Mouse (Mus musculus): ENCODE measurements around the gene Sympk. TPM values are rescaled to one million over a fixed set of nuclear protein-coding genes. Genes with fewer than 3 reads are reported as not detected.

The Sympk gene
- polyA plus RNA-seq, 1 experiment from 2014 or later: 36.0 TPM

- Histone ChIP-seq H3K9ac (ENCODE audit: low read length) (peak overlapping the region; percentile 53), H3K36me3 (ENCODE audit: control insufficient read depth, insufficient read depth, low read length) (no peaks in the 10 kb centered on the region), H3K4me2 (ENCODE audit: low read depth, severe bottlenecking) (peak overlapping the region; percentile 68), H3K4me1 (ENCODE audit: control insufficient read depth, insufficient read depth, low read length) (peaks cover 7% of the 10 kb centered on the region; the same call in 1 of the 2 replicates), H3K27ac (replicated peaks; ENCODE audit: low read depth, low read length) (no peak overlapping the region), H3K27me3 (ENCODE audit: control insufficient read depth, insufficient read depth, low read length) (peaks cover 25% of the 10 kb centered on the region), H3K9me3 (ENCODE audit: control insufficient read depth, low read length) (no peaks in the 10 kb centered on the region), H3K4me3 (ENCODE audit: low read depth, low read length) (peak overlapping the region; percentile 41)
- ATAC-seq (ENCODE audit: insufficient number of reproducible peaks, low FRiP score, low TSS enrichment, low read depth): peak; percentile 7; the same call in 1 of the 2 replicates
- under 1% methylated on average over 59 of the region's 59 CpGs for WGBS
- DNase-seq (ENCODE audit: low spot score): peak; percentile 54
Observed at GRCm38 (mm10) chr7:18991660-18992293, 32.4 kb upstream of the Sympk start.

- DNase-seq (ENCODE audit: low spot score) (peak; percentile 47), ATAC-seq (ENCODE audit: insufficient number of reproducible peaks, low FRiP score, low TSS enrichment, low read depth) (no peak)
- Histone ChIP-seq H3K27me3 (ENCODE audit: control insufficient read depth, insufficient read depth, low read length) (peaks cover 25% of the 10 kb centered on the region), H3K4me3 (ENCODE audit: low read depth, low read length) (peak overlapping the region; percentile 41), H3K4me1 (ENCODE audit: control insufficient read depth, insufficient read depth, low read length) (peaks cover 7% of the 10 kb centered on the region; the same call in 1 of the 2 replicates), H3K27ac (replicated peaks; ENCODE audit: low read depth, low read length) (no peak overlapping the region), H3K4me2 (ENCODE audit: low read depth, severe bottlenecking) (peak overlapping the region; percentile 68), H3K9me3 (ENCODE audit: control insufficient read depth, low read length) (no peaks in the 10 kb centered on the region), H3K36me3 (ENCODE audit: control insufficient read depth, insufficient read depth, low read length) (no peaks in the 10 kb centered on the region), H3K9ac (ENCODE audit: low read length) (peak overlapping the region; percentile 53)
- WGBS: 4% methylated on average over 31 of the region's 31 CpGs
Observed at GRCm38 (mm10) chr7:18992294-18992675, 31.9 kb upstream of the Sympk start.

DNA sequence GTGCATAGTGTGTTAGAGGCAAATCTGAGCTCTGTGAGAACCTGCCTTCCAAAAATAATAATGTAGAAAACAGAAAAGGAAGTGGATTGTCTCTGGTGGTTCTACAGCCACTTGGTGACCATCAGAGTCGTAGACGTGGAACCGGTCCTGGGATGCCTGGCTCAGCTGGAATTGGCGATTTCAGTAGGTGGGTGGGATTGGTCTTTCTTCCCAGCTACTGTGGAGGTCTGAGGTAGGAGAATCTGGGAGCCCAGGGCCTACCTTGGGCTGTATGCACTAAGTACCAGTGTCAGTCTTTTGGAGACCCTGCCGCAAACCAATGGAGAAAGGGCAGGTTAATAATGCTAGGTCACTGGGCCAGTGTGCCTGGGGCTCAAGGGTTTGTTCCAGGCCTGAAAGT is 31.1 kb upstream of the Sympk start:
- Histone ChIP-seq H3K4me3 (ENCODE audit: low read depth, low read length) (no peak overlapping the region), H3K36me3 (ENCODE audit: control insufficient read depth, insufficient read depth, low read length) (peaks cover 3% of the 10 kb centered on the region; the same call in 1 of the 2 replicates), H3K27ac (replicated peaks; ENCODE audit: low read depth, low read length) (no peak overlapping the region), H3K4me2 (ENCODE audit: low read depth, severe bottlenecking) (peak overlapping the region; percentile 68; the same call in 1 of the 2 replicates), H3K9me3 (ENCODE audit: control insufficient read depth, low read length) (no peaks in the 10 kb centered on the region), H3K9ac (ENCODE audit: low read length) (no peak overlapping the region), H3K27me3 (ENCODE audit: control insufficient read depth, insufficient read depth, low read length) (peaks cover 25% of the 10 kb centered on the region), H3K4me1 (ENCODE audit: control insufficient read depth, insufficient read depth, low read length) (peaks cover 7% of the 10 kb centered on the region; the same call in 1 of the 2 replicates)
- DNase-seq (ENCODE audit: low spot score) (no peak), ATAC-seq (ENCODE audit: insufficient number of reproducible peaks, low FRiP score, low TSS enrichment, low read depth) (no peak)
- 84% methylated on average over 5 of the region's 5 CpGs for WGBS

DNA sequence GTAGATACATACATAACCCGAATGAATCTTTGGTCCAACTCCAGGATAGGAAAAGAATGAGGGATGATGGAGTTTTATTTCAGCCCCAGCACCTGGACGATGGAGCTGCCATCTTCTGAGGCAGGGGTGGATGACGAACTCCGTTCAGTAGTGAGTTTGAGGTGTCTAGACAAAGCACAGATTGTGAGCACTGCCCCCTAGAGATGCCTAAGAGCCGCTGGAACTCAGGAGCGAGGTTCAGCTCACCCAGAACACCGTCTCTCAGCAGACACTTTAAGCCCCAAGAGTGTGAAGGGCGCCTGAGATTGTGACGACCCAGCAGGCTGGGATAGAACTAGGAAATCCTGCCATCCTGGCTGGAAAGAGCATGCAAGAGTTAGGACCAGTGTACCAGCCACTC is 25.3 kb upstream of the Sympk start:
- Histone ChIP-seq H3K4me2 (ENCODE audit: low read depth, severe bottlenecking) (no peak overlapping the region), H3K27ac (replicated peaks; ENCODE audit: low read depth, low read length) (no peak overlapping the region), H3K4me1 (ENCODE audit: control insufficient read depth, insufficient read depth, low read length) (0 out of 2 replicates have a peak, but pooled peaks cover 3% of the 10 kb centered on the region), H3K9ac (ENCODE audit: low read length) (no peak overlapping the region; the same call in 1 of the 2 replicates), H3K36me3 (ENCODE audit: control insufficient read depth, insufficient read depth, low read length) (peaks cover 3% of the 10 kb centered on the region; the same call in 1 of the 2 replicates), H3K27me3 (ENCODE audit: control insufficient read depth, insufficient read depth, low read length) (peaks cover under 1% of the 10 kb centered on the region; the same call in 1 of the 2 replicates), H3K9me3 (ENCODE audit: control insufficient read depth, low read length) (no peaks in the 10 kb centered on the region), H3K4me3 (ENCODE audit: low read depth, low read length) (no peak overlapping the region)
- no peak for ATAC-seq (ENCODE audit: insufficient number of reproducible peaks, low FRiP score, low TSS enrichment, low read depth)
- 56% methylated on average over 9 of the region's 9 CpGs for WGBS
- DNase-seq (ENCODE audit: low spot score): no peak

DNA sequence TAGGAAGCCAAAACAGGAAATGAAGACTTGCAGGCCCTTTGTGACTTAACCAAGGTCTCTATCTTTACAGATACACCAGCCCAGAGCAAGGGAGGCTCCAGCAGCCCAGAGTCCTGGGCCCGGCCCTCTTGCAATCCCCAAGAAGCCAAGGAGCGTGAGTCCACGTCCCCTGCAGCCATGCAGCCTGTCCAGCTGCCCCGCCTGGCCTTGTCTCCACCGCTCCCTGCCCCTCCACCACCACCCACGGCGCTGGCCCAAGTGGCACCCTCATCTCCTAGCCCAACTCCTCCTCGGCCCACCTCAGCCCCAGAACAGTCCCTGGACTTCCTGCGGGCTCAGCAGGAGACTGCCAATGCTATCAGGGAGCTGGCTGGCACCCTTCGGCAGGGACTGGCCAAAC is 23.8 kb upstream of the Sympk start:
- Histone ChIP-seq H3K9ac (ENCODE audit: low read length) (peak overlapping the region; percentile 43; the same call in 1 of the 2 replicates), H3K9me3 (ENCODE audit: control insufficient read depth, low read length) (no peaks in the 10 kb centered on the region), H3K36me3 (ENCODE audit: control insufficient read depth, insufficient read depth, low read length) (peaks cover 9% of the 10 kb centered on the region), H3K4me2 (ENCODE audit: low read depth, severe bottlenecking) (peak overlapping the region; percentile 39), H3K4me1 (ENCODE audit: control insufficient read depth, insufficient read depth, low read length) (peaks cover 12% of the 10 kb centered on the region), H3K27ac (replicated peaks; ENCODE audit: low read depth, low read length) (no peak overlapping the region), H3K27me3 (ENCODE audit: control insufficient read depth, insufficient read depth, low read length) (no peaks in the 10 kb centered on the region), H3K4me3 (ENCODE audit: low read depth, low read length) (peak overlapping the region; percentile 20)
- DNase-seq (ENCODE audit: low spot score) (no peak), ATAC-seq (ENCODE audit: insufficient number of reproducible peaks, low FRiP score, low TSS enrichment, low read depth) (no peak)
- WGBS: 41% methylated on average over 10 of the region's 10 CpGs

DNA sequence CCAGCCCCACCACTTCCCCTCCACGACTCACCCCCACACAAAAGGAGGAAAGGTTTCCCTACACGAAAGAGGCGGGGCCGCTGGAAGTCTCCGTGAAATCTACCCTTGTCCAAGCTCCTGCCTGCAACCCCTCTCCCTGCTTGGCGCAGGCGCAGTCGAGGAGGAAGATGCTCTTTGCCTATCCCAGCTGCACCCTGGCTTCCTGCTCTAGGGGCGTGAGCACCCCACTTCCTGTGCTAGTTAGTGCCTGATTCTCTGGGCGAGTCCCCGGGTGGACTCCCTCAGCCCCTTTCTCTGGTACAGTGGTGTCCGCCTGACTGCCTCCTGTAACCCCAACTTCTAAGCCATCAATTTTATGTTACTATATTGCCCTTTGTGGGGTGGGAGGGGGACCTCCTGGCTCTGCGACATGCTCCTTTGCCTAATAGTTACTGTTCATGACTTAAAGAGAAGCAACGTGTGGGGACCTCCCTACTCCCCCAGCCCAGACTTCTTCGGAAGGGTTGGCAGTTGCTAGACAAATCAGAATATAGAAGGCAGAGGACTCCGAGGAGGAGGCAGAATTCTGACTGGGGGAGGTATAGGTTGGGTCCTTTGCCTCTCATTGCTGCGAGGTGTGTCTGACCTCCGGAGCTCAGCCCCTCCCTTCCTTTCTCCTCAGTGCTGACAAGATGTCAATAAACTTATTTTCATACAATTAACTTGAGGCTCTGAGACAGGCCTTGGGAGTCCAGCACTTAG is 22.9 kb upstream of the Sympk start:
- Histone ChIP-seq H3K4me2 (ENCODE audit: low read depth, severe bottlenecking) (peak overlapping the region; percentile 39), H3K9me3 (ENCODE audit: control insufficient read depth, low read length) (no peaks in the 10 kb centered on the region), H3K27ac (replicated peaks; ENCODE audit: low read depth, low read length) (no peak overlapping the region), H3K9ac (ENCODE audit: low read length) (peak overlapping the region; percentile 43; the same call in 1 of the 2 replicates), H3K27me3 (ENCODE audit: control insufficient read depth, insufficient read depth, low read length) (no peaks in the 10 kb centered on the region), H3K4me1 (ENCODE audit: control insufficient read depth, insufficient read depth, low read length) (peaks cover 20% of the 10 kb centered on the region), H3K4me3 (ENCODE audit: low read depth, low read length) (peak overlapping the region; percentile 20), H3K36me3 (ENCODE audit: control insufficient read depth, insufficient read depth, low read length) (peaks cover 15% of the 10 kb centered on the region)
- ATAC-seq (ENCODE audit: insufficient number of reproducible peaks, low FRiP score, low TSS enrichment, low read depth): no peak
- peak; percentile 53 for DNase-seq (ENCODE audit: low spot score)
- WGBS: 35% methylated on average over 17 of the region's 18 CpGs

DNA sequence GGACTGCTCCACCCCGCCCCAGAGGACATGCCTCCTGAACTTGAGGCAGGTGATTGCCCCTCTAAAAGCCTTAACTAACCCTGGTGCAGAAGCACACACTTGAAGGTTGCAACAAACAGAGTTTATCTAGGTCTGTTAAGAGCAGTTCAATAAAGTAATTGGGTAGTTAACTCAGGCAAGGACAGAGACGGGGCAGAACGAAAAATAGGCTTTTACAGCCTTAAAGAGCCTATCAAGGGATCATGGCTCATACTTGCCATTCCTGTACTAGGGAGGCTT is 22.4 kb upstream of the Sympk start:
- no peaks in the 10 kb centered on the region for H3K27me3 ChIP-seq (ENCODE audit: control insufficient read depth, insufficient read depth, low read length)
- DNase-seq (ENCODE audit: low spot score): no peak
- no peak overlapping the region for H3K4me3 ChIP-seq (ENCODE audit: low read depth, low read length)
- 48% methylated on average over 3 of the region's 3 CpGs for WGBS
- peaks cover 20% of the 10 kb centered on the region for H3K4me1 ChIP-seq (ENCODE audit: control insufficient read depth, insufficient read depth, low read length)
- H3K27ac ChIP-seq (replicated peaks; ENCODE audit: low read depth, low read length): no peak overlapping the region
- H3K9me3 ChIP-seq (ENCODE audit: control insufficient read depth, low read length): no peaks in the 10 kb centered on the region
- peaks cover 15% of the 10 kb centered on the region for H3K36me3 ChIP-seq (ENCODE audit: control insufficient read depth, insufficient read depth, low read length)
- no peak for ATAC-seq (ENCODE audit: insufficient number of reproducible peaks, low FRiP score, low TSS enrichment, low read depth)
- no peak overlapping the region for H3K9ac ChIP-seq (ENCODE audit: low read length)
- H3K4me2 ChIP-seq (ENCODE audit: low read depth, severe bottlenecking): no peak overlapping the region

- no peaks in the 10 kb centered on the region for H3K27me3 ChIP-seq (ENCODE audit: control insufficient read depth, insufficient read depth, low read length)
- no peaks in the 10 kb centered on the region for H3K9me3 ChIP-seq (ENCODE audit: control insufficient read depth, low read length)
- 38% methylated on average over 4 of the region's 4 CpGs for WGBS
- H3K4me1 ChIP-seq (ENCODE audit: control insufficient read depth, insufficient read depth, low read length): peaks cover 22% of the 10 kb centered on the region
- DNase-seq (ENCODE audit: low spot score) (no peak), ATAC-seq (ENCODE audit: insufficient number of reproducible peaks, low FRiP score, low TSS enrichment, low read depth) (no peak)
- no peak overlapping the region for H3K27ac ChIP-seq (replicated peaks; ENCODE audit: low read depth, low read length)
- peaks cover 15% of the 10 kb centered on the region for H3K36me3 ChIP-seq (ENCODE audit: control insufficient read depth, insufficient read depth, low read length)
- peak overlapping the region; percentile 30; the same call in 1 of the 2 replicates for H3K4me3 ChIP-seq (ENCODE audit: low read depth, low read length)
- H3K9ac ChIP-seq (ENCODE audit: low read length): peak overlapping the region; percentile 55; the same call in 1 of the 2 replicates
- peak overlapping the region; percentile 61 for H3K4me2 ChIP-seq (ENCODE audit: low read depth, severe bottlenecking)
Observed at GRCm38 (mm10) chr7:19002115-19002514, 22.1 kb upstream of the Sympk start.
